Mouse (Mus musculus): Measurements from ENCODE around the gene Omd.

DNA sequence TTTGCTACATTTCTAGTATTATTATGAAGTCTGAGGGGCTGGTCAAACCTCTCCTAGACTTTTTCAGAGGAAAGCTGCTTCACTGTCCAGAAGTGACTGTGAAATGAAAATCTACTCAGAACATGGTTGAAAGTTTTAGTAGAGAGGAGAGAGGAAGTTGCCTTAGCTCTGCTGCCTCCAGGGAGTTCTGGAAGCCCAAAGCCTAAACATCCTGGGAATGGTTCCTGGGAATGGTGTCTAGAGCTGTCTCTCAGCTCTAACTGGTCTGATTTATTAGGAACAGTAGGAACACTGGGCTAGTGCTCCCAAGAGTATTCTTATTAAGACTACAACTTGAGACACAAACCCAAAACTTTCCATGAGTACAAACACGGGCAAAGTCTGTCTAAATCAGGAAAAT, 35.7 kb upstream of the Omd start:
- TF ChIP-seq POLR2A (IDR thresholded peaks at IDR 0.05; ENCODE audit: extremely low read depth, insufficient read depth, low read length) (no peak), CTCF (IDR thresholded peaks at IDR 0.05; ENCODE audit: extremely low read depth, insufficient read depth, low read length) (no peak)
